Mouse (Mus musculus): ENCODE results near the gene Pard6b. TPM values are rescaled to one million over a fixed set of nuclear protein-coding genes. Genes with fewer than 3 reads are reported as not detected.

Pard6b gene
- polyA plus RNA-seq, 1 experiment from 2014 or later, result 4.1 TPM

DNA sequence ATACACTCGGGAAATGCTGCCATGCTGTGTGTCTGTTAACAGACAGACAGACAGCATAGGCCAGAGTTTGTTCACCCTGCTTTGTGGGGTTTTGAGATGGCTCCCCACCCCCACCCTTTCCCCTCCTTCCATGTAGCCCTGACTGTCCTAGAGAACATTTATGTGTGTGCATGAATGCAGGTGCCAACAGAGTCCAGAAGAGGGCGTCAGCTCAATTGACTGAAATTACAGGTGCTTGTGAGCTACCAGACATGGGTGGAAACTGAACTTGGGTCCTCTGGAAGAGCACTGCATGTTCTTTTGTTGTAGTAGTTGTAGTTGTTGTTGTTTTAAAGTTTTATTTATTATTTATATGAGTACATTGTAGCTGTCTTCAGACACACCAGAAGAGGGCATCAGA, 2.8 kb downstream of the Pard6b start:
- Histone ChIP-seq H3K4me3 (replicated peaks) (no peak overlapping the region), H3K27me3 (peaks cover 11% of the 10 kb centered on the region), H3K9me3 (replicated peaks) (no peaks in the 10 kb centered on the region), H3K27ac (replicated peaks) (no peak overlapping the region), H3K36me3 (no peaks in the 10 kb centered on the region), H3K4me1 (peaks cover 36% of the 10 kb centered on the region), H3K4me2 (replicated peaks) (no peak overlapping the region), H3K9ac (no peak overlapping the region)
- 62% methylated on average over 2 of the region's 2 CpGs for WGBS
- ATAC-seq (ENCODE audit: insufficient number of reproducible peaks, low FRiP score, low TSS enrichment, low read depth), result no peak

- Histone ChIP-seq H3K4me2 (replicated peaks) (no peak overlapping the region), H3K9me3 (replicated peaks) (no peaks in the 10 kb centered on the region), H3K9ac (no peak overlapping the region), H3K4me3 (replicated peaks) (no peak overlapping the region), H3K36me3 (no peaks in the 10 kb centered on the region), H3K4me1 (peaks cover 35% of the 10 kb centered on the region), H3K27ac (replicated peaks) (no peak overlapping the region), H3K27me3 (peaks cover 11% of the 10 kb centered on the region)
- ATAC-seq (ENCODE audit: insufficient number of reproducible peaks, low FRiP score, low TSS enrichment, low read depth), result no peak
- 89% methylated on average over 7 of the region's 7 CpGs for WGBS
These were observed 3.4 kb downstream of the Pard6b start for GRCm38 (mm10) chr2:168084228-168084627.

GRCm38 (mm10) chr2:168085621-168086265, 4.9 kb downstream of the Pard6b start:
- peaks cover 27% of the 10 kb centered on the region for H3K4me1 ChIP-seq
- no peak for ATAC-seq (ENCODE audit: insufficient number of reproducible peaks, low FRiP score, low TSS enrichment, low read depth)
- H3K4me3 ChIP-seq (replicated peaks), result no peak overlapping the region
- H3K27me3 ChIP-seq, result peaks cover 11% of the 10 kb centered on the region
- no peak overlapping the region for H3K27ac ChIP-seq (replicated peaks)
- 52% methylated on average over 10 of the region's 10 CpGs for WGBS
- H3K9ac ChIP-seq, result no peak overlapping the region
- no peaks in the 10 kb centered on the region for H3K9me3 ChIP-seq (replicated peaks)
- no peak overlapping the region for H3K4me2 ChIP-seq (replicated peaks)
- H3K36me3 ChIP-seq, result no peaks in the 10 kb centered on the region

DNA sequence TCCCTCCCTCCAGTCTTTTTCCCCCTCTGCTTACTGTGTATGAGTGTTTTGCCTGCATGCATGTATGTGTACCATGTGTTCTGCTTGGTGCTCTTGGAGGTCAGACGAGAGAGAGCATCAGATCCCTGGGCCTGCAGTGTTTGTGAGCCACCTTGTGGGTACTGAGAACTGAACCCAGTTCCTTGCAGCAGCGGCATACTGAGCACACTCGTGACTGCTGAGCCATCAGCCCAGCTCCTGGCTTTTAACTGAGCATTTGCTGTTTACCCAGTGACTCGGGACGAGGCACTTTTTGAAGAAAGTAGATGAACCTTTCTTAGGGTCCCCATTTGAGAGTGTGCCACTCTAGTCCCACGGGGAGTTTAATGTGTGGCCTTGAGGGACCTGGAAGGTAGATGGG, 5.5 kb downstream of the Pard6b start:
- Histone ChIP-seq H3K4me3 (replicated peaks) (no peak overlapping the region), H3K9me3 (replicated peaks) (no peaks in the 10 kb centered on the region), H3K4me2 (replicated peaks) (no peak overlapping the region), H3K36me3 (no peaks in the 10 kb centered on the region), H3K4me1 (peaks cover 22% of the 10 kb centered on the region), H3K27me3 (peaks cover 7% of the 10 kb centered on the region; the same call in 1 of the 2 replicates), H3K9ac (no peak overlapping the region), H3K27ac (replicated peaks) (no peak overlapping the region)
- WGBS, result 53% methylated on average over 6 of the region's 6 CpGs
- ATAC-seq (ENCODE audit: insufficient number of reproducible peaks, low FRiP score, low TSS enrichment, low read depth), result no peak

- H3K36me3 ChIP-seq, result no peaks in the 10 kb centered on the region
- H3K27me3 ChIP-seq, result peaks cover 7% of the 10 kb centered on the region; the same call in 1 of the 2 replicates
- ATAC-seq (ENCODE audit: insufficient number of reproducible peaks, low FRiP score, low TSS enrichment, low read depth), result no peak
- H3K9me3 ChIP-seq (replicated peaks), result no peaks in the 10 kb centered on the region
- H3K4me3 ChIP-seq (replicated peaks), result no peak overlapping the region
- H3K27ac ChIP-seq (replicated peaks), result no peak overlapping the region
- no peak overlapping the region for H3K9ac ChIP-seq
- WGBS, result 71% methylated on average over 9 of the region's 9 CpGs
- no peak overlapping the region for H3K4me2 ChIP-seq (replicated peaks)
- H3K4me1 ChIP-seq, result peaks cover 17% of the 10 kb centered on the region
These were observed 6.0 kb downstream of the Pard6b start for GRCm38 (mm10) chr2:168086839-168087238.

GRCm38 (mm10) chr2:168091560-168091959, 10.8 kb downstream of the Pard6b start:
- Histone ChIP-seq H3K27ac (replicated peaks) (no peak overlapping the region), H3K4me2 (replicated peaks) (no peak overlapping the region), H3K9ac (no peak overlapping the region), H3K4me1 (0 out of 2 replicates have a peak, but pooled peaks cover 12% of the 10 kb centered on the region), H3K36me3 (no peaks in the 10 kb centered on the region), H3K4me3 (replicated peaks) (no peak overlapping the region), H3K27me3 (no peaks in the 10 kb centered on the region), H3K9me3 (replicated peaks) (no peaks in the 10 kb centered on the region)
- ATAC-seq (ENCODE audit: insufficient number of reproducible peaks, low FRiP score, low TSS enrichment, low read depth), result no peak
- WGBS, result 82% methylated on average over 11 of the region's 11 CpGs

DNA sequence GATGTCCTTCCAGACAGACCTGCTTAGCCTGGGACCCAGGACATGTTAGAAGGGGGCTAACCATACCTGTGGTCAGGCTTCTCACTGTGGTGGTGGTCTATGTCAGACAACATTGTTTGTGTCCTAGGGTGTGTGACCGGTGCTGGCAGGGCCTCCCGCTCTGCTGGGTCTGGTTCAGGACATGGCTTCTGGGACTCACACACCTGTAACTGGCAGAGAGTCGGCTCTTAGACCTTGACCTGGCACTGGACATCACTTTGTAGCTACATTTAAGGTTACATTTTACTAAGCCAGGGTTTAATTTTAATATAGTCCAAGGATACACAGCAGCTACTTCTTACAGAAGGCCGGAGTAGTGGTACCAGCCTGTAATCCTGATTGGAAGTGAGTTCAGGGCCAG, 12.3 kb downstream of the Pard6b start:
- H3K27me3 ChIP-seq, result no peaks in the 10 kb centered on the region
- WGBS, result 93% methylated on average over 4 of the region's 4 CpGs
- H3K27ac ChIP-seq (replicated peaks), result no peak overlapping the region
- H3K9me3 ChIP-seq (replicated peaks), result no peaks in the 10 kb centered on the region
- no peak for ATAC-seq (ENCODE audit: insufficient number of reproducible peaks, low FRiP score, low TSS enrichment, low read depth)
- 0 out of 2 replicates have a peak, but pooled peaks cover 13% of the 10 kb centered on the region for H3K4me1 ChIP-seq
- no peak overlapping the region for H3K9ac ChIP-seq
- no peak overlapping the region for H3K4me2 ChIP-seq (replicated peaks)
- H3K4me3 ChIP-seq (replicated peaks), result no peak overlapping the region
- no peaks in the 10 kb centered on the region for H3K36me3 ChIP-seq

- WGBS, result 56% methylated on average over 8 of the region's 8 CpGs
- no peak overlapping the region for H3K9ac ChIP-seq
- ATAC-seq (ENCODE audit: insufficient number of reproducible peaks, low FRiP score, low TSS enrichment, low read depth), result no peak
These were observed 14.3 kb downstream of the Pard6b start for GRCm38 (mm10) chr2:168095077-168095476.

GRCm38 (mm10) chr2:168096487-168096886, 15.7 kb downstream of the Pard6b start:
- Histone ChIP-seq H3K4me1 (0 out of 2 replicates have a peak, but pooled peaks cover 13% of the 10 kb centered on the region), H3K36me3 (no peaks in the 10 kb centered on the region), H3K4me3 (replicated peaks) (no peak overlapping the region), H3K4me2 (replicated peaks) (no peak overlapping the region), H3K27me3 (no peaks in the 10 kb centered on the region), H3K9ac (no peak overlapping the region), H3K27ac (replicated peaks) (no peak overlapping the region), H3K9me3 (replicated peaks) (no peaks in the 10 kb centered on the region)
- ATAC-seq (ENCODE audit: insufficient number of reproducible peaks, low FRiP score, low TSS enrichment, low read depth), result no peak
- WGBS, result 69% methylated on average over 3 of the region's 3 CpGs

More at GRCm38 (mm10) chr2:168095077-168095476, 14.3 kb downstream of the Pard6b start:
- Histone ChIP-seq H3K4me3 (replicated peaks) (no peak overlapping the region), H3K4me1 (0 out of 2 replicates have a peak, but pooled peaks cover 13% of the 10 kb centered on the region), H3K9me3 (replicated peaks) (no peaks in the 10 kb centered on the region), H3K36me3 (no peaks in the 10 kb centered on the region), H3K27ac (replicated peaks) (no peak overlapping the region; the same call in 1 of the 2 replicates), H3K27me3 (no peaks in the 10 kb centered on the region), H3K4me2 (replicated peaks) (no peak overlapping the region)

- no peaks in the 10 kb centered on the region for H3K36me3 ChIP-seq
- no peak for ATAC-seq (ENCODE audit: insufficient number of reproducible peaks, low FRiP score, low TSS enrichment, low read depth)
- no peaks in the 10 kb centered on the region for H3K27me3 ChIP-seq
- no peak overlapping the region for H3K4me3 ChIP-seq (replicated peaks)
- H3K27ac ChIP-seq (replicated peaks), result no peak overlapping the region
- no peak overlapping the region for H3K4me2 ChIP-seq (replicated peaks)
- WGBS, result 39% methylated on average over 6 of the region's 6 CpGs
- 0 out of 2 replicates have a peak, but pooled peaks cover 13% of the 10 kb centered on the region for H3K4me1 ChIP-seq
- H3K9ac ChIP-seq, result no peak overlapping the region
- H3K9me3 ChIP-seq (replicated peaks), result no peaks in the 10 kb centered on the region
These were observed 17.2 kb downstream of the Pard6b start for GRCm38 (mm10) chr2:168098040-168098439.

DNA sequence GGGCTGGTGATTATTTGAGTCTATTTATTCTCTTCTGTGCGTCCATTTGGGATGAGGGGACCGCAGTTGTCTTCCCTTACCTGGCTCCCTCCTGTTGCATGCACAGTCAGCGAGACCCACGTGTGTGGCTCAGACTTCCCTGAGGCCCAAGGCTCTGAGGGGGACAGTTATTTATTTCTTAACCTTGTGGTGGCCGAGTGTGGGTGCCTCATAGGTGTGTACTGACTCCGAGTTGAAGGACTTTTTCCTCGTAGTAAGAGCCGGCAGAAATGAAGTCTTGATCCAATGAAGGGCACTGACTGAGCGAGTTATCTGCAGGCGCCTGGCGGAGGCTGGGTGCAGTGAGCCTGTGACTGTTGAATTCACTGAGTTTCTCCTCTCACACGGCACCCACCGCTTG, 19.2 kb downstream of the Pard6b start:
- Histone ChIP-seq H3K4me2 (replicated peaks) (no peak overlapping the region), H3K4me1 (peaks cover 19% of the 10 kb centered on the region), H3K9ac (no peak overlapping the region), H3K27me3 (no peaks in the 10 kb centered on the region), H3K36me3 (no peaks in the 10 kb centered on the region), H3K27ac (replicated peaks) (no peak overlapping the region), H3K4me3 (replicated peaks) (no peak overlapping the region), H3K9me3 (replicated peaks) (no peaks in the 10 kb centered on the region)
- WGBS, result 78% methylated on average over 13 of the region's 13 CpGs
- ATAC-seq (ENCODE audit: insufficient number of reproducible peaks, low FRiP score, low TSS enrichment, low read depth), result no peak

DNA sequence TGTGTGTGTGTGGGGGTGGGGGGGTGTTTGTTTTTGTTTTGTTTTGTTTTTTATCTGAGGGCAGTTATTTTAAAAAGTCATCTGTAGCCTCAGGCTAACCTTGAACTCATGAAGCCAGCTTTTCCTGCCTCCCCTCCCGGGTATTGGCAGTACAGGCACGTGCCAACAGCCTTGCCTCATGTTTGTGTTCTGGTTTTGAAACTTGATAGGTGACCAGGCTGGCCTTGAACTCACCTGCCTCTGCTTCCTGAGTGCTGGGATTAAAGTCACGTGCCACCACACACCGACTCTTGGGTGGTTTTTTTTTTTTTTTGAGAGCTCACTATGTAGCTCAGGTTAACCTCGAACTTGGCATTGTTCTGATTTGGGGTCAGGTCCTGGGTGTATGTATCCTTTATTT, 21.0 kb downstream of the Pard6b start:
- Histone ChIP-seq H3K27me3 (no peaks in the 10 kb centered on the region), H3K9ac (no peak overlapping the region), H3K4me3 (replicated peaks) (no peak overlapping the region), H3K9me3 (replicated peaks) (no peaks in the 10 kb centered on the region), H3K36me3 (no peaks in the 10 kb centered on the region), H3K27ac (replicated peaks) (no peak overlapping the region), H3K4me2 (replicated peaks) (no peak overlapping the region), H3K4me1 (peaks cover 15% of the 10 kb centered on the region)
- no peak for ATAC-seq (ENCODE audit: insufficient number of reproducible peaks, low FRiP score, low TSS enrichment, low read depth)
- WGBS, result 69% methylated on average over 5 of the region's 5 CpGs
